Mouse (Mus musculus) midbrain, postnatal 0 days (tissue): Measurements from ENCODE around the gene Oosp3. TPM values are rescaled to one million over a fixed set of nuclear protein-coding genes. Genes with fewer than 3 reads are reported as not detected.

Experiments used
- ATAC-seq: fragments of 200-750 bp; cut with Nextera tagmentation; 2 replicates; pipeline ENCODE4 v1.8.0; 2017; ENCODE audit warnings: moderate number of reproducible peaks, mild to moderate bottlenecking, moderate TSS enrichment, moderate library complexity; ENCODE audit not compliant: low FRiP score
- DNase-seq: peaks from one replicate; pipeline ENCODE4 v3.0.0-alpha.2; 2015; ENCODE audit warnings: low spot score
- H3K27ac ChIP-seq: fragments of 300-500 bp; sonication (generic); 2 replicates; pipeline ENCODE4 v1.5.1; 2014; ENCODE audit warnings: low read depth, mild to moderate bottlenecking, low read length, mixed read lengths
- H3K27me3 ChIP-seq: fragments of 300-500 bp; sonication (generic); 2 replicates; pipeline ENCODE4 v1.6.1; 2014; ENCODE audit warnings: low read length, control low read depth, mixed read lengths; ENCODE audit not compliant: insufficient read depth
- H3K36me3 ChIP-seq: fragments of 300-500 bp; sonication (generic); 2 replicates; pipeline ENCODE4 v1.6.1; 2014; ENCODE audit warnings: low read length, control low read depth, mixed read lengths; ENCODE audit not compliant: insufficient read depth
- H3K4me1 ChIP-seq: fragments of 300-500 bp; sonication (generic); 2 replicates; pipeline ENCODE4 v1.6.1; 2014; ENCODE audit warnings: mild to moderate bottlenecking, control low read depth, antibody characterized with exemption, low read length, mixed read lengths; ENCODE audit not compliant: insufficient read depth
- H3K4me2 ChIP-seq: fragments of 300-500 bp; sonication (generic); 2 replicates; pipeline ENCODE4 v1.6.1; 2014; ENCODE audit warnings: low read depth, mild to moderate bottlenecking, low read length, mixed read lengths; ENCODE audit not compliant: poor library complexity, severe bottlenecking
- H3K4me3 ChIP-seq: fragments of 300-500 bp; sonication (generic); 2 replicates; pipeline ENCODE4 v1.5.1; 2014; ENCODE audit warnings: low read depth, mild to moderate bottlenecking, low read length, moderate library complexity
- H3K9ac ChIP-seq: fragments of 300-500 bp; sonication (generic); replicated peaks from 2 replicates; pipeline ENCODE4 v1.6.1; 2014; ENCODE audit warnings: mild to moderate bottlenecking, low read length, moderate library complexity, mixed read lengths; ENCODE audit not compliant: poor library complexity, severe bottlenecking
- H3K9me3 ChIP-seq: fragments of 300-500 bp; sonication (generic); 2 replicates; pipeline ENCODE4 v1.6.1; 2016; ENCODE audit warnings: low read length, control low read depth
- CTCF ChIP-seq: IDR thresholded peaks from 2 replicates; pipeline ENCODE4 v1.5.1; 2016; ENCODE audit warnings: antibody characterized with exemption, mild to moderate bottlenecking
- WGBS: fragments of 180-500 bp; shearing (Covaris S2); extraction: QIAGEN DNeasy Blood & Tissue Kit; methylation state at CpG from one replicate; pipeline ENCODE4 v1.1.7; 2014; 5-methylcytosine and 5-hydroxymethylcytosine counted together
- polyA plus RNA-seq: library from polyadenylated mRNA; unstranded; fragments of >200 nt; fragmentation: Nextera tagmentation; extraction: Ambion mirVana; gene quantifications from 2 replicates; pipeline ENCODE4 v1.2.1, GENCODE M21; 2015
- total RNA-seq: library from RNA; depleted of rRNA; stranded (reverse); fragments of >200 nt; gene quantifications from 2 replicates; pipeline ENCODE4 v1.2.3, GENCODE M21; 2014; rRNA removed

The Oosp3 gene
- total RNA-seq (not detected in 2 replicates), polyA plus RNA-seq (not detected in 2 replicates)

DNA sequence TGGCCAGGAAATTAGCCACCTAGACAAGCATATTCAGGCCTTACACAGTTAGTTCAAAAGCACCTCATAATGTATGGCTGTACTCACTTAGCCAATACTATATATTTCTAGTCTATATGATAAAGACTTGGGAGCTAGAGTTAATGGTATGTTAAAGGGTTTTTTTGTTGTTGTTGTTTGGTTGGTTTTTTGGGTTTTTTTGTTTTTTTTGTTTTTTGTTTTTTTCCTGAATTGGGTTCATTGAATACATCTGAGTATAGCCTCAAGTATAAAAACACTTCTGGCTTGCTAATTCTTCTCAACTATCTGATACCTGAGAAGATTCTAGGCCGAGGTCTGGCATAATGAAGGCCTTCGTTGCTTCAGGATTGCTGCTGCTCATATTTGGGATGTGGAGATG lies at the start of gene Oosp3:
Gene Oosp3 (plus strand): TSS at position 301 of the 400 bp plus-strand sequence.
- no peaks in the 10 kb centered on the region for H3K4me1 ChIP-seq
- no peak within 1 kb of the TSS for H3K4me3 ChIP-seq
- no peaks in the 10 kb centered on the region for H3K27me3 ChIP-seq
- H3K4me2 ChIP-seq = no peak within 1 kb of the TSS
- DNase-seq (no peak), ATAC-seq (no peak)
- H3K36me3 ChIP-seq = no peaks in the 10 kb centered on the region
- no peak within 1 kb of the TSS for H3K9ac ChIP-seq
- no peak for TF ChIP-seq CTCF
- no peak within 1 kb of the TSS for H3K27ac ChIP-seq
- 88% methylated on average over 2 of the region's 2 CpGs for WGBS
- no peaks in the 10 kb centered on the region for H3K9me3 ChIP-seq

- H3K27ac ChIP-seq = no peak overlapping the region
- peak; percentile 82 for ATAC-seq
- H3K4me1 ChIP-seq = no peaks in the 10 kb centered on the region
- no peaks in the 10 kb centered on the region for H3K9me3 ChIP-seq
- no peak overlapping the region for H3K4me3 ChIP-seq
- H3K36me3 ChIP-seq = no peaks in the 10 kb centered on the region
- no peak overlapping the region for H3K4me2 ChIP-seq
- TF ChIP-seq CTCF = no peak
- H3K27me3 ChIP-seq = no peaks in the 10 kb centered on the region
- DNase-seq = no peak
- WGBS = 62% methylated on average over 4 of the region's 4 CpGs
- H3K9ac ChIP-seq = no peak overlapping the region
Measured at GRCm38 (mm10) chr19:11649564-11649963, 47.3 kb upstream of the Oosp3 start.

- no peak for TF ChIP-seq CTCF
- WGBS = 83% methylated on average over 2 of the region's 2 CpGs
- no peak for ATAC-seq
Measured at GRCm38 (mm10) chr19:11659142-11659541, 37.7 kb upstream of the Oosp3 start.

DNA sequence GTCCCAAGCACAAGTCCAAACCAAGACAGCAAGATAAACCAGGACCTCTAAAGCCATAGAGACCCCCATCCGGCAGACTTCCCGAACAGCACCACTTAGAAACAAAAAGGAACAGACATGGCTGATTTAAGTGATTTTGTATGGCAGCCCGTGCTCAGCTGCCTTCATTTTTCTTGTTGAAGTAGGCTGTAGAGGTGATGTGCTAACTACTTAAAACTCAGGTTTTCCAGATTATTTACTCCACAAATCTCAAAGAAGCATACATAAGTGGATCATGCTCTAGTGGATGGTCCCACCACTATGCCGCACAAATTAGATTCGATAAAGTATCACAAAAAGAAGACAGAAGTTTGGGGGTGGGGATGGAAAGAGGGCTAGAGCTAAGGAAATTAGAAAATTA lies 36.4 kb upstream of the Oosp3 start, which contains the start of gene Oosp2:
Gene Oosp2 (minus strand): TSS at position 101 of the 400 bp plus-strand sequence.
- H3K9me3 ChIP-seq = no peaks in the 10 kb centered on the region
- ATAC-seq (no peak), DNase-seq (no peak)
- no peak within 1 kb of the TSS for H3K4me2 ChIP-seq
- H3K4me3 ChIP-seq = no peak within 1 kb of the TSS
- H3K36me3 ChIP-seq = no peaks in the 10 kb centered on the region
- H3K4me1 ChIP-seq = no peaks in the 10 kb centered on the region
- H3K27ac ChIP-seq = no peak within 1 kb of the TSS
- H3K9ac ChIP-seq = no peak within 1 kb of the TSS
- no peaks in the 10 kb centered on the region for H3K27me3 ChIP-seq
- no peak for TF ChIP-seq CTCF
- whole genome bisulfite sequencing = 85% methylated on average over 5 of the region's 5 CpGs

More at GRCm38 (mm10) chr19:11659142-11659541, 37.7 kb upstream of the Oosp3 start:
- no peak overlapping the region for H3K4me3 ChIP-seq
- no peaks in the 10 kb centered on the region for H3K4me1 ChIP-seq
- no peaks in the 10 kb centered on the region for H3K27me3 ChIP-seq
- no peak overlapping the region for H3K9ac ChIP-seq
- no peaks in the 10 kb centered on the region for H3K9me3 ChIP-seq
- H3K4me2 ChIP-seq = no peak overlapping the region
- DNase-seq = no peak
- H3K27ac ChIP-seq = no peak overlapping the region
- no peaks in the 10 kb centered on the region for H3K36me3 ChIP-seq

DNA sequence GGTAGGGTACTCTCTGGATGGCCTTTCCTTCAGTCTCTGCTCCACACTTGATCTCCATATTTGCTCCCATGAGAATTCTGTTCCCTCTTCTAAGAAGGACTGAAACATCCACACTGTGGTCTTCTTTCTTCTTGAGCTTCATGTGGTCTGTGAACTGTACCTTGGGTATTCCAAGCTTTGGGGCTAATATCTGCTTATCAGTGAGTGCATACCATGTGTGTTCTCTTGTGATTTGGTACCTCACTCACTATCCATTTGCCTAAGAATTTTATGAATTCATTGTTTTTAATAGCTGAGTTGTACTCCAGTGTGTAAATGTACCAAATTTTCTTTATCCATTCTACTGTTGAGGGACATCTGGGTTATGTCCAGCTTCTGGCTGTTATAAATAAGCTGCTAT lies 35.3 kb upstream of the Oosp3 start:
- ATAC-seq (no peak), DNase-seq (no peak)
- Histone ChIP-seq H3K9ac (no peak overlapping the region), H3K27ac (no peak overlapping the region), H3K9me3 (no peaks in the 10 kb centered on the region), H3K4me3 (no peak overlapping the region), H3K36me3 (no peaks in the 10 kb centered on the region), H3K27me3 (no peaks in the 10 kb centered on the region), H3K4me1 (no peaks in the 10 kb centered on the region), H3K4me2 (no peak overlapping the region)
- TF ChIP-seq CTCF = no peak

- H3K27me3 ChIP-seq = no peaks in the 10 kb centered on the region
- no peak for ATAC-seq
- H3K4me2 ChIP-seq = no peak within 1 kb of the TSS
- no peaks in the 10 kb centered on the region for H3K36me3 ChIP-seq
- no peak for DNase-seq
- H3K4me3 ChIP-seq = no peak within 1 kb of the TSS
- no peak for TF ChIP-seq CTCF
- 74% methylated on average over 5 of the region's 5 CpGs for WGBS
- H3K27ac ChIP-seq = no peak within 1 kb of the TSS
- H3K9ac ChIP-seq = no peak within 1 kb of the TSS
- no peaks in the 10 kb centered on the region for H3K9me3 ChIP-seq
- H3K4me1 ChIP-seq = no peaks in the 10 kb centered on the region
Measured at GRCm38 (mm10) chr19:11690839-11691238, 6.0 kb upstream of the Oosp3 start, which contains the start of gene Oosp1. TSS of gene Oosp1 (minus strand) at chr19:11691150.
